Mouse (Mus musculus) forebrain, postnatal 0 days (tissue): Measurements from ENCODE around the gene Gpc6. TPM values are rescaled to one million over a fixed set of nuclear protein-coding genes. Genes with fewer than 3 reads are reported as not detected.

Experiments used
- ATAC-seq: fragments of 200-750 bp; cut with Nextera tagmentation; 2 replicates; pipeline ENCODE4 v1.8.0; 2017; ENCODE audit warnings: mild to moderate bottlenecking, moderate library complexity
- DNase-seq: peaks from one replicate; pipeline ENCODE4 v3.0.0-alpha.2; 2015
- H3K27ac ChIP-seq: fragments of 300-500 bp; sonication (generic); 2 replicates; pipeline ENCODE4 v1.5.1; 2014; ENCODE audit warnings: low read depth, mild to moderate bottlenecking, antibody characterized with exemption, low read length, moderate library complexity, mixed read lengths
- H3K27me3 ChIP-seq: fragments of 300-500 bp; sonication (generic); 2 replicates; pipeline ENCODE4 v1.6.1; 2014; ENCODE audit warnings: mild to moderate bottlenecking, low read length, mixed read lengths; ENCODE audit not compliant: insufficient read depth
- H3K36me3 ChIP-seq: fragments of 300-500 bp; sonication (generic); 2 replicates; pipeline ENCODE4 v1.6.1; 2014; ENCODE audit warnings: mild to moderate bottlenecking, moderate library complexity; ENCODE audit not compliant: insufficient read depth
- H3K4me1 ChIP-seq: fragments of 300-500 bp; sonication (generic); 2 replicates; pipeline ENCODE4 v1.6.1; 2014; ENCODE audit warnings: antibody characterized with exemption; ENCODE audit not compliant: insufficient read depth
- H3K4me2 ChIP-seq: fragments of 300-500 bp; sonication (generic); 2 replicates; pipeline ENCODE4 v1.6.1; 2014; ENCODE audit warnings: low read depth, mild to moderate bottlenecking, moderate library complexity
- H3K4me3 ChIP-seq: fragments of 300-500 bp; sonication (generic); 2 replicates; pipeline ENCODE4 v1.5.1; 2014; ENCODE audit warnings: low read depth, low read length, mixed read lengths
- H3K9ac ChIP-seq: fragments of 300-500 bp; sonication (generic); 2 replicates; pipeline ENCODE4 v1.6.1; 2014; ENCODE audit warnings: mild to moderate bottlenecking
- H3K9me3 ChIP-seq: fragments of 300-500 bp; sonication (generic); 2 replicates; pipeline ENCODE4 v1.6.1; 2016; ENCODE audit warnings: low read length
- CTCF ChIP-seq: sonication (generic); IDR thresholded peaks from 2 replicates; pipeline ENCODE4 v1.5.1; 2016; ENCODE audit warnings: antibody characterized with exemption, control low read depth, low read depth
- WGBS: fragments of 180-500 bp; shearing (Covaris S2); extraction: QIAGEN DNeasy Blood & Tissue Kit; methylation state at CpG from one replicate; pipeline ENCODE4 v1.1.7; 2014; 5-methylcytosine and 5-hydroxymethylcytosine counted together
- polyA plus RNA-seq: library from polyadenylated mRNA; unstranded; fragments of >200 nt; fragmentation: Nextera tagmentation; extraction: Ambion mirVana; gene quantifications from 2 replicates; pipeline ENCODE4 v1.2.1, GENCODE M21; 2015
- total RNA-seq: library from RNA; depleted of rRNA; stranded (reverse); fragments of >200 nt; gene quantifications from 2 replicates; pipeline ENCODE4 v1.2.3, GENCODE M21; 2014

The Gpc6 gene
- total and polyA plus RNA-seq, 2 experiments from 2014 or later, result 10.9 to 20.8 TPM

DNA sequence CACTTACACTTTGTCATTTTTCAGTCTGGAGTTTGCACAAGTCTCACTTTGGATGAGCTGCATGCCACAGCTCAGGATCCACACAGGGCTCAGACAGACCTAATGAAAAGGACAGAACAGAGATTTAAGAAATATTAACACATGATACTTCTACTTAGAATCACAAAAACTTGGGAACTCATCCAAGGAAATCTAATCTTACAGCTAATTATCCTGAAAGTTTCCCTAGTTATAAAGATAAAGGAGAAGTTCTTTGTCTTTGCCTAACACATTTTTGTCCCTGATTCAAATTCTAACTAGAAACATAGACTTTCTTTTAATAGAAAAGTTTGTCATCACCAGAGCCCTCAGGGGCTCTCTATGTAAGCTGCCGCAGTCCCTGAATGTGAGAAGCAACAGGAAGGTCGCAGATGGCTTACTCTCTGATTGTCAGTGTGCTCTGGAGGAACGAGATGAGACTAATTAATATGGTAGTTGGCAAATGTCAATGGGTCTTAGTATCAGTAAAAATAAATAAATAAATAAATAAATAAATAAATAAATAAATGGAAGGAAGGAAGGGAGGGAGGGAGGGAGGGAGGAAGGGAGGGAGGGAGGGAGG lies 526.4 kb downstream of the Gpc6 start:
- Histone ChIP-seq H3K27ac (no peak overlapping the region), H3K4me1 (no peaks in the 10 kb centered on the region), H3K36me3 (no peaks in the 10 kb centered on the region), H3K9ac (no peak overlapping the region), H3K9me3 (no peaks in the 10 kb centered on the region), H3K4me3 (no peak overlapping the region), H3K27me3 (no peaks in the 10 kb centered on the region), H3K4me2 (no peak overlapping the region)
- no peak for TF ChIP-seq CTCF
- WGBS, result 18% methylated on average over 3 of the region's 3 CpGs
- no peak for ATAC-seq
- DNase-seq, result no peak

- no peak overlapping the region for H3K27ac ChIP-seq
Measured at GRCm38 (mm10) chr14:117452150-117452549, 527.0 kb downstream of the Gpc6 start.

GRCm38 (mm10) chr14:117473378-117473777 lies 548.3 kb downstream of the Gpc6 start:
- Histone ChIP-seq H3K9ac (no peak overlapping the region), H3K4me3 (no peak overlapping the region), H3K27me3 (no peaks in the 10 kb centered on the region), H3K4me2 (no peak overlapping the region), H3K4me1 (no peaks in the 10 kb centered on the region), H3K36me3 (no peaks in the 10 kb centered on the region), H3K9me3 (no peaks in the 10 kb centered on the region), H3K27ac (no peak overlapping the region)
- no peak for DNase-seq
- ATAC-seq, result no peak
- WGBS, result 65% methylated on average over 2 of the region's 2 CpGs
- TF ChIP-seq CTCF, result no peak

More at GRCm38 (mm10) chr14:117452150-117452549, 527.0 kb downstream of the Gpc6 start:
- no peaks in the 10 kb centered on the region for H3K4me1 ChIP-seq
- H3K36me3 ChIP-seq, result no peaks in the 10 kb centered on the region
- ATAC-seq (no peak), DNase-seq (peak; percentile 25)
- TF ChIP-seq CTCF, result no peak
- 24% methylated on average over 7 of the region's 7 CpGs for WGBS
- H3K4me3 ChIP-seq, result no peak overlapping the region
- no peaks in the 10 kb centered on the region for H3K27me3 ChIP-seq
- H3K4me2 ChIP-seq, result peak overlapping the region; percentile 26
- no peak overlapping the region for H3K9ac ChIP-seq
- H3K9me3 ChIP-seq, result no peaks in the 10 kb centered on the region

DNA sequence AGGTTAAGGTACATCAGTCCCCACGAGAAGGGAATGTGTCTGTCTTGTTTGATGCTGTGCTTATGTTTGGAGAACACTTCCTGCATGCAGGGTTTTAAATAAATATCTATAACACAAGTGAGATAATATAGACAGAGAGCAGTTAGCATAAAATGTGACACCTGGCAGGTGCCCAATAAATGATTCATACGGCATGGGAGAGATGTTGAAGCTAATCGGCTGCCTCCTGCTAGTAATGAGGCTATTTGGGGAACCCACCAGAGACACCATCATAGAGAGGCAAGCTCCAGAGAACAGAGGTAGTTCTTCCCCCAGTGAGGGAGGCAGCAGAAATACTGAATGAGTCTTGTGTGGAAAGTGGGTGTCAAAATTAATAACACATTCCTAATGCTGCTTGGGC lies 553.8 kb downstream of the Gpc6 start:
- H3K9me3 ChIP-seq, result no peaks in the 10 kb centered on the region
- H3K4me2 ChIP-seq, result no peak overlapping the region
- H3K9ac ChIP-seq, result no peak overlapping the region
- no peaks in the 10 kb centered on the region for H3K36me3 ChIP-seq
- DNase-seq, result no peak
- 50% methylated on average over 3 of the region's 3 CpGs for WGBS
- no peak for TF ChIP-seq CTCF
- no peaks in the 10 kb centered on the region for H3K27me3 ChIP-seq
- H3K4me1 ChIP-seq, result no peaks in the 10 kb centered on the region
- no peak for ATAC-seq
- no peak overlapping the region for H3K27ac ChIP-seq
- H3K4me3 ChIP-seq, result no peak overlapping the region

DNA sequence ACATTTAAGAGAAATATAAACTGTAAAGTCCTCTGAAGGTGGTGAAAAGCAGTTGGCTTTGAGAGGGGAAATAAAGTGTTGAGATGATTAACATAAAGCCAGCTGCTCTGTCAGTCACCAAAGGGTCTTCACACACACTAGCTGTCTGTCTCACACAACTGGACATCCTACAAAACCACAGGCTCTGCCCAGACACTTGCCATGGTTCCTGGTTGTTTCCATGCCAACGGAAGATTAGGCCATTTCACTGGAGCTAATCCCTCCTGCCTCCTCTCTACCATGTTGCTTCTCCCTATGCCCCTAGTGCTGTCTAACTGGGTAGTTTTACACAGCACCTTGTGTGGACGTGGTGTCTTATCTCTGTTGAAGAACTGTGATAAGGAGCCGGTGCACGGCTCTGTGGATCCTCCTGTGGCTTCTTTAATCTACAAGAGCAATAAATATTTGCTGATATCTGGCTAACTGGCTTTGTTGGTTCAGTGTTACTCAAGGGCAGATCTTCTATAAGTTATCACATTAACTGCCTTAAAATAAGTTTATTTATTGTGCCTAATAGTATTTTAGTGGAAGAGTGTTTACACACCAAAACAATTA lies 562.1 kb downstream of the Gpc6 start:
- H3K9ac ChIP-seq, result no peak overlapping the region
- 69% methylated on average over 4 of the region's 4 CpGs for WGBS
- H3K4me1 ChIP-seq, result no peaks in the 10 kb centered on the region
- peak; percentile 34; the same call in 1 of the 2 replicates for ATAC-seq
- no peaks in the 10 kb centered on the region for H3K9me3 ChIP-seq
- H3K27ac ChIP-seq, result no peak overlapping the region
- H3K4me2 ChIP-seq, result no peak overlapping the region
- no peak for TF ChIP-seq CTCF
- DNase-seq, result no peak
- no peak overlapping the region for H3K4me3 ChIP-seq
- H3K27me3 ChIP-seq, result no peaks in the 10 kb centered on the region
- H3K36me3 ChIP-seq, result no peaks in the 10 kb centered on the region

- Histone ChIP-seq H3K4me1 (no peaks in the 10 kb centered on the region), H3K36me3 (no peaks in the 10 kb centered on the region), H3K9me3 (no peaks in the 10 kb centered on the region), H3K4me2 (no peak overlapping the region), H3K27me3 (no peaks in the 10 kb centered on the region), H3K4me3 (no peak overlapping the region), H3K9ac (no peak overlapping the region), H3K27ac (no peak overlapping the region)
- 70% methylated on average over 5 of the region's 5 CpGs for WGBS
- 0 out of 2 replicates have a peak, but pooled peaks have one; percentile 18 for ATAC-seq
- peak; percentile 48 for TF ChIP-seq CTCF
- no peak for DNase-seq
Measured at GRCm38 (mm10) chr14:117490469-117490868, 565.4 kb downstream of the Gpc6 start.

DNA sequence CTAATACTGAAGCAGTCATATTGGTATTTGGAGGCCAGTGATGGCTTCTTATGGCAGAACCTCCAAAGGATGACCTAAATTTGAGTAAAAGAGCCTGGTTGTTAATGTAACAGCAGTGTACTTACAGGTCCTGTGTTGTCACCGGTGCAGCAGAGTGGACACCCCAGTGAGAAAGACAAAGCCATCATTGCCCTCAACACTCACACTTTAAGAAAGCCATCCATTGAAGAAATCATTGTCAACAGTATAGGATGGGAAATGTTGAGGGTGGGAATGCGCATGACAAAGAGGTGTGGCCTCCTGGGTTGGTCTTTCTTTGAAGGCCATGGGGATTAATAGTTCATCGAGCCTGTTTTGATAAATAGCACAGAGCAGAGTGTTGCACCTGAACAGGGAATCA lies 570.0 kb downstream of the Gpc6 start:
- WGBS, result 70% methylated on average over 3 of the region's 3 CpGs
- no peak for TF ChIP-seq CTCF
- no peak overlapping the region for H3K27ac ChIP-seq
- no peaks in the 10 kb centered on the region for H3K4me1 ChIP-seq
- no peak for ATAC-seq
- no peak overlapping the region for H3K4me2 ChIP-seq
- H3K27me3 ChIP-seq, result no peaks in the 10 kb centered on the region
- DNase-seq, result no peak
- no peak overlapping the region for H3K9ac ChIP-seq
- H3K9me3 ChIP-seq, result no peaks in the 10 kb centered on the region
- no peaks in the 10 kb centered on the region for H3K36me3 ChIP-seq
- H3K4me3 ChIP-seq, result no peak overlapping the region
